Mouse (Mus musculus): ENCODE measurements around the gene Snapc5.
A peak's percentile ranks its signal among the peaks of the same experiment; 100 is the strongest.
"Not testable (repeated sequence)": the region's sequence is repeated elsewhere in the genome, so short reads cannot be mapped to it uniquely, and the experiment has no call there.

GRCm38 (mm10) chr9:64198763-64199418, 19.8 kb downstream of the Snapc5 start:
- TF ChIP-seq CTCF (IDR thresholded peaks at IDR 0.05; ENCODE audit: low read depth, low read length); POLR2A (IDR thresholded peaks at IDR 0.05; ENCODE audit: insufficient read depth, low read length): not testable (repeated sequence)
- peak; percentile 95 for TF ChIP-seq EP300 (IDR thresholded peaks at IDR 0.05; ENCODE audit: insufficient read depth, low read depth, low read length)
